Mouse (Mus musculus) thymus, adult 2 months (tissue): ENCODE results near the gene Slco2a1. TPM values are rescaled to one million over a fixed set of nuclear protein-coding genes. Genes with fewer than 3 reads are reported as not detected.

Experiments
- DNase-seq: peaks from one replicate; pipeline ENCODE4 v3.0.0; 2021
- H3K27ac ChIP-seq: fragments of 200-500 bp; 2 replicates; pipeline ENCODE4 v1.5.1; 2012; ENCODE audit warnings: low read length, control low read depth; ENCODE audit not compliant: control insufficient read depth, insufficient read depth
- H3K27me3 ChIP-seq: fragments of 200-500 bp; 2 replicates; pipeline ENCODE4 v1.6.1; 2012; ENCODE audit warnings: mild to moderate bottlenecking, low read length, moderate library complexity, mixed read lengths; ENCODE audit not compliant: control insufficient read depth, insufficient read depth
- H3K36me3 ChIP-seq: fragments of 200-500 bp; 2 replicates; pipeline ENCODE4 v1.6.1; 2012; ENCODE audit warnings: mild to moderate bottlenecking, low read length, moderate library complexity; ENCODE audit not compliant: control insufficient read depth, insufficient read depth
- H3K4me1 ChIP-seq: fragments of 200-500 bp; replicated peaks from 2 replicates; pipeline ENCODE4 v1.6.1; 2012; ENCODE audit warnings: low read length; ENCODE audit not compliant: control insufficient read depth, insufficient read depth
- H3K4me3 ChIP-seq: fragments of 200-500 bp; 2 replicates; pipeline ENCODE4 v1.5.1; 2012; ENCODE audit warnings: mild to moderate bottlenecking, low read length, control low read depth, moderate library complexity; ENCODE audit not compliant: control insufficient read depth, insufficient read depth
- CTCF ChIP-seq: fragments of 200-500 bp; IDR thresholded peaks from 2 replicates; pipeline ENCODE4 v1.5.1; 2012; ENCODE audit warnings: mild to moderate bottlenecking, control low read depth, low read length, moderate library complexity, borderline replicate concordance; ENCODE audit not compliant: control insufficient read depth, poor library complexity, insufficient read depth; ENCODE audit errors: extremely low read depth
- POLR2A ChIP-seq: fragments of 200-500 bp; IDR thresholded peaks from 2 replicates; pipeline ENCODE4 v1.6.1; 2012; ENCODE audit warnings: mild to moderate bottlenecking, low read length, control low read depth, moderate library complexity; ENCODE audit not compliant: control insufficient read depth, poor library complexity, insufficient read depth; ENCODE audit errors: extremely low read depth
- WGBS: fragments of 180-500 bp; shearing (Covaris S2); methylation state at CpG from one replicate; pipeline ENCODE4 v1.1.7; 2018; 5-methylcytosine and 5-hydroxymethylcytosine counted together
- polyA plus RNA-seq: library from polyadenylated mRNA; depleted of rRNA; stranded (reverse); fragments of >200 nt; gene quantifications from 2 replicates; pipeline ENCODE4 v1.2.3, GENCODE M21; 2012

Slco2a1 gene
- polyA plus RNA-seq, 1 experiment = 30.5 TPM

- no peak overlapping the region for H3K27ac ChIP-seq
- WGBS = 95% methylated on average over 9 of the region's 9 CpGs
- no peaks in the 10 kb centered on the region for H3K4me1 ChIP-seq
- H3K27me3 ChIP-seq = no peaks in the 10 kb centered on the region
- DNase-seq = no peak
- no peak overlapping the region for H3K4me3 ChIP-seq
- no peaks in the 10 kb centered on the region for H3K36me3 ChIP-seq
- TF ChIP-seq CTCF = no peak
- no peak for TF ChIP-seq POLR2A
These were observed 131.3 kb downstream of the Slco2a1 start for GRCm38 (mm10) chr9:103119781-103120180.

GRCm38 (mm10) chr9:103120231-103120630 is 131.7 kb downstream of the Slco2a1 start:
- no peak for TF ChIP-seq CTCF
- no peak for TF ChIP-seq POLR2A
- H3K27ac ChIP-seq = no peak overlapping the region
- WGBS = 83% methylated on average over 2 of the region's 2 CpGs
- DNase-seq = no peak
- no peaks in the 10 kb centered on the region for H3K36me3 ChIP-seq
- no peaks in the 10 kb centered on the region for H3K27me3 ChIP-seq
- H3K4me3 ChIP-seq = no peak overlapping the region
- H3K4me1 ChIP-seq = no peaks in the 10 kb centered on the region

GRCm38 (mm10) chr9:103121546-103121945 is 133.0 kb downstream of the Slco2a1 start:
- WGBS = 34% methylated on average over 7 of the region's 7 CpGs
- H3K4me1 ChIP-seq = no peaks in the 10 kb centered on the region
- TF ChIP-seq POLR2A = no peak
- TF ChIP-seq CTCF = no peak
- no peak overlapping the region for H3K27ac ChIP-seq
- H3K36me3 ChIP-seq = no peaks in the 10 kb centered on the region
- no peak overlapping the region for H3K4me3 ChIP-seq
- DNase-seq = no peak
- no peaks in the 10 kb centered on the region for H3K27me3 ChIP-seq

DNA sequence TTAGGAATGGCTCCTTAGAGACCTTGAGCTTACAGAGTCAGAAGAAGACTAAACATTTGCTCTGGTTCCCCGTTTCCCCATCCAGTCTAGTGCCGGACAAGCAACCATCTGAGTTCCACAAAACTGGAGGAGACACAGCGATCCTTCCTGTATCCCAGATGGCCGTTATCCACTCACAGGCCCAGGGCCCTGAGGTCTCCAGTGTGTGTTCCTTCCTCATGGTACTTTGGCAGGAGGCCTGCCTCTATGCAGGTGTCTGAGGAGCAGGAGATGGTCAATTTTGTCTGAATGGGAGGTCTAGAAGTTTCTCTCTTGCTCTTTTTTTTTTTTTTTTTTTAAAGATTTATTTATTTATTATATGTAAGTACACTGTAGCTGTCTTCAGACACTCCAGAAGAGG is 136.2 kb downstream of the Slco2a1 start:
- no peak for TF ChIP-seq CTCF
- TF ChIP-seq POLR2A = no peak
- H3K4me3 ChIP-seq = no peak overlapping the region
- no peaks in the 10 kb centered on the region for H3K27me3 ChIP-seq
- WGBS = 94% methylated on average over 4 of the region's 4 CpGs
- DNase-seq = no peak
- no peaks in the 10 kb centered on the region for H3K4me1 ChIP-seq
- no peak overlapping the region for H3K27ac ChIP-seq
- H3K36me3 ChIP-seq = no peaks in the 10 kb centered on the region

DNA sequence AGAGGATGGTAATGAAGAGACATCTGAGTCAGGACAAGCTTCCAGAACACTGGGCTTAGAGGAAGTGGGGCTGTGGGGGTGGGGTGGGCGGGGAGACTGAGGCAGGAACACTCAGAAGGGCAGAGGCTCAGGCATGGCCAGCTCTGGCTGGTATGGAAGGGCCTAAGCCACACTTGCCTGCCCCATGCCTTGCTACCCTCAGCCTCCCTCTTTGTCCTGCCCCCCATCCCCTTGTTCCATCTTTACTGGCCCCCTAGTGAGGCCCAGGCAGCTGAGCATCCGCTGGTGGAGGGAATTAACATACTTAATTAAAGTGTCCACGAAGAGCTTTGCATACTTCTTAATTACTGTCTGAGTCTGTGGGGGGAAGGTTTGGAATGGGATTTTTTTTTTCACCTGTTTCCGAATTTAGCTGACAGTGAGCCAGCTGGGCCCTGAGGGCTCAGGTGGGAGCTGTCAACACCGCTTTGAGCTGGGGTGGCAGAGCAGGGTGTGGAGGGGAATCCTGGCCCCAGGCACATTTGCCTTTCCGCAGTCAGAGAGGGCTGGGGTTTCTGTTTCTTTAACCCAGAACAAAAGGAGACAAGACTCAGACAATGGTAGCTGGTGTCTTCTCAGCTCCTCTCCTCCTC is 145.1 kb downstream of the Slco2a1 start:
- 90% methylated on average over 6 of the region's 6 CpGs for WGBS
- Histone ChIP-seq H3K27me3 (no peaks in the 10 kb centered on the region), H3K4me1 (peaks cover 8% of the 10 kb centered on the region), H3K4me3 (no peak overlapping the region), H3K36me3 (no peaks in the 10 kb centered on the region), H3K27ac (no peak overlapping the region; the same call in 1 of the 2 replicates)
- TF ChIP-seq CTCF (no peak), POLR2A (no peak)
- DNase-seq = no peak

DNA sequence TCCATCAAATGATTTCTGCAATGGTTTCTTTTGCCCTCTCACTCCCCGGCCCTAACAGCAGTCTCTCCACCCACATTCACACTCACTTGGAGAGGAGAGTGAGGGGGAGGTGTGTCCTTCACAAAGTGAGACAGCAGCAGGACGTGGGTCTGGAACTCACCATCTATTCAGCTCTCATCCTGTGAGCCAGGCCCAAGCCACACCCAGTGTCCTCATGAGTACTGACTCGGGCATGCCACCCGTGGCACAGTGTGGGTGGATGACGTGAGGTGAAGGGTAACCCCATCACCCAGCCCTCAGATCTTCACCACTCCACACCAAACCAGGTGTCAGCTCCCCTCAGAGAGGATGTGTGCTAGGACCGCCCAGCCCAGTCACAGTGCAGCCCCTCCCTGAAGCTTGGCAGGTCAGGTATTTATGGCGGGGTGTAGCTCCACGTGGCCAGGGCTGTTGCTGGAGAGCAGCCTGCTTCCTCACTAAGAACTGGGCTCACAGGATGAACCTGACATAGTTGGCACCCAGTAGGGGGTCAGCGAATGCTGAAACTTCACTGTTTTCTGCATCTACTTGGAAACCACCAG is 146.0 kb downstream of the Slco2a1 start:
- TF ChIP-seq CTCF (no peak), POLR2A (no peak)
- Histone ChIP-seq H3K36me3 (no peaks in the 10 kb centered on the region), H3K4me1 (peaks cover 8% of the 10 kb centered on the region), H3K4me3 (no peak overlapping the region), H3K27me3 (no peaks in the 10 kb centered on the region), H3K27ac (no peak overlapping the region)
- no peak for DNase-seq
- 42% methylated on average over 9 of the region's 9 CpGs for WGBS
